Mouse (Mus musculus) splenic B cell, adult 2 months (primary cell): ENCODE data around the gene Hlf.

Experiments used
- DNase-seq: peaks from one replicate; pipeline ENCODE4 v3.0.0-alpha.2; 2011; ENCODE audit warnings: low read depth, low spot score
- H3K27me3 ChIP-seq: 2 replicates; pipeline ENCODE4 v1.6.1; 2012; ENCODE audit warnings: mild to moderate bottlenecking, low read length, moderate library complexity, mixed read lengths; ENCODE audit not compliant: control insufficient read depth, poor library complexity, insufficient read depth, severe bottlenecking
- H3K36me3 ChIP-seq: 2 replicates; pipeline ENCODE4 v1.6.1; 2012; ENCODE audit warnings: mild to moderate bottlenecking, low read length, moderate library complexity, mixed read lengths; ENCODE audit not compliant: control insufficient read depth, poor library complexity, insufficient read depth, severe bottlenecking

Hlf gene

GRCm38 (mm10) chr11:90332737-90333136, 58.0 kb downstream of the Hlf start:
- DNase-seq = no peak
- Histone ChIP-seq H3K36me3 (no peaks in the 10 kb centered on the region), H3K27me3 (no peaks in the 10 kb centered on the region)

- H3K36me3 ChIP-seq = no peaks in the 10 kb centered on the region
- no peaks in the 10 kb centered on the region for H3K27me3 ChIP-seq
These were observed 60.4 kb downstream of the Hlf start for GRCm38 (mm10) chr11:90330202-90330694.

GRCm38 (mm10) chr11:90326836-90327235, 63.9 kb downstream of the Hlf start:
- Histone ChIP-seq H3K27me3 (no peaks in the 10 kb centered on the region), H3K36me3 (no peaks in the 10 kb centered on the region)

More at GRCm38 (mm10) chr11:90330202-90330694, 60.4 kb downstream of the Hlf start:
- no peak for DNase-seq

GRCm38 (mm10) chr11:90326146-90326545, 64.5 kb downstream of the Hlf start:
- DNase-seq = no peak
- Histone ChIP-seq H3K36me3 (no peaks in the 10 kb centered on the region), H3K27me3 (no peaks in the 10 kb centered on the region)

More at GRCm38 (mm10) chr11:90326836-90327235, 63.9 kb downstream of the Hlf start:
- DNase-seq = no peak

- no peak for DNase-seq
- H3K36me3 ChIP-seq = no peaks in the 10 kb centered on the region
- H3K27me3 ChIP-seq = no peaks in the 10 kb centered on the region
These were observed 66.1 kb downstream of the Hlf start for GRCm38 (mm10) chr11:90324597-90324996.

GRCm38 (mm10) chr11:90320922-90321321, 69.8 kb downstream of the Hlf start:
- no peak for DNase-seq
- no peaks in the 10 kb centered on the region for H3K36me3 ChIP-seq
- no peaks in the 10 kb centered on the region for H3K27me3 ChIP-seq

GRCm38 (mm10) chr11:90317482-90317881, 73.2 kb downstream of the Hlf start:
- H3K27me3 ChIP-seq = no peaks in the 10 kb centered on the region
- DNase-seq = peak; percentile 40
- H3K36me3 ChIP-seq = no peaks in the 10 kb centered on the region

- DNase-seq = no peak
- Histone ChIP-seq H3K27me3 (no peaks in the 10 kb centered on the region), H3K36me3 (no peaks in the 10 kb centered on the region)
These were observed 76.1 kb downstream of the Hlf start for GRCm38 (mm10) chr11:90314606-90315005.

- no peaks in the 10 kb centered on the region for H3K36me3 ChIP-seq
- peak; percentile 41 for DNase-seq
- no peaks in the 10 kb centered on the region for H3K27me3 ChIP-seq
These were observed 83.7 kb downstream of the Hlf start for GRCm38 (mm10) chr11:90306993-90307392.

GRCm38 (mm10) chr11:90306067-90306466, 84.6 kb downstream of the Hlf start:
- DNase-seq = no peak
- no peaks in the 10 kb centered on the region for H3K36me3 ChIP-seq
- no peaks in the 10 kb centered on the region for H3K27me3 ChIP-seq

- no peaks in the 10 kb centered on the region for H3K36me3 ChIP-seq
- no peak for DNase-seq
- no peaks in the 10 kb centered on the region for H3K27me3 ChIP-seq
These were observed 96.1 kb downstream of the Hlf start for GRCm38 (mm10) chr11:90294622-90295021.

- Histone ChIP-seq H3K27me3 (no peaks in the 10 kb centered on the region), H3K36me3 (no peaks in the 10 kb centered on the region)
- no peak for DNase-seq
These were observed 97.9 kb downstream of the Hlf start for GRCm38 (mm10) chr11:90292766-90293165.

GRCm38 (mm10) chr11:90291156-90291555, 99.5 kb downstream of the Hlf start:
- no peak for DNase-seq
- H3K36me3 ChIP-seq = no peaks in the 10 kb centered on the region
- no peaks in the 10 kb centered on the region for H3K27me3 ChIP-seq

GRCm38 (mm10) chr11:90286550-90287154, 104.0 kb downstream of the Hlf start:
- no peaks in the 10 kb centered on the region for H3K27me3 ChIP-seq
- H3K36me3 ChIP-seq = no peaks in the 10 kb centered on the region
- DNase-seq = no peak
